In genomic region chr10:63156351-63156750, GRCm38 (mm10) we compare ENCODE assay signal across 17 mouse cellular contexts. TPM values are rescaled to one million over a fixed set of nuclear protein-coding genes. Genes with fewer than 3 reads are reported as not detected.
A peak's percentile ranks its signal among the peaks of the same experiment; 100 is the strongest.
DNase-seq lines count a peak whose midpoint lies in the region; ATAC-seq lines count a peak whose summit lies in the region.
"Had no signal": no experiment of that assay in that cellular context is flagged by ENCODE, and none has a peak within 500 bp of the region (broad histone marks: within the 10 kb centered on the region; RNA-seq: fewer than 3 reads in every experiment).

No protein-coding gene starts in this region.

- no peaks in the 10 kb centered on the region for H3K9me3 ChIP-seq in forebrain, embryonic 10.5 days
- H3K9me3 ChIP-seq: neural tube, embryonic 13.5 days had no signal

- no peak overlapping the region for H3K27ac ChIP-seq in forebrain, embryonic 10.5 days
- H3K27ac ChIP-seq: hindbrain, embryonic 14.5 days; neural tube, embryonic 13.5 days had no signal

- no peaks in the 10 kb centered on the region for H3K4me1 ChIP-seq in forebrain, embryonic 10.5 days
- H3K4me1 ChIP-seq: neural tube, embryonic 13.5 days had no signal

- no peak for ATAC-seq in megakaryocyte-erythroid progenitor cell, adult 5-6 weeks (replicated peaks; ENCODE audit: low FRiP score, low TSS enrichment, poor library complexity, severe bottlenecking)
- ATAC-seq: forebrain, embryonic 14.5 days had no signal

- DNase-seq in heart, adult 11 months, result peak; percentile 37
- DNase-seq in heart, postnatal 10 days, result no peak
- DNase-seq in kidney, adult 9 months, result peak; percentile 41
- DNase-seq in kidney, postnatal 10 days, result no peak
- DNase-seq in 3T3-L1 (ENCODE audit: low read depth, low spot score) (peak; percentile 7), ZHBTc4 (ENCODE audit: low read depth, low spot score) (peak; percentile 55)
- DNase-seq in forebrain, embryonic 10.5 days (ENCODE audit: extremely low spot score, low spot score), result no peak
- DNase-seq: cerebellum, adult 9-11 months; thymus, adult 2 months had no signal

- no peaks in the 10 kb centered on the region for H3K27me3 ChIP-seq in forebrain, embryonic 10.5 days (ENCODE audit: poor library complexity, severe bottlenecking)
- H3K27me3 ChIP-seq: neural tube, embryonic 13.5 days had no signal

- no peaks in the 10 kb centered on the region for H3K36me3 ChIP-seq in forebrain, embryonic 10.5 days (replicated peaks)
- H3K36me3 ChIP-seq: neural tube, embryonic 13.5 days had no signal

- 91% methylated on average over 1 of the region's 1 CpGs for WGBS in forebrain, embryonic 10.5 days

- H3K4me3 ChIP-seq in forebrain, embryonic 10.5 days, result no peak overlapping the region
- H3K4me3 ChIP-seq: neural tube, embryonic 13.5 days had no signal

- intact Hi-C loops in heart, postnatal 10 days (cut with DNase I), result loop anchor here (5.0 kb wide), 2 partner anchors 46 to 86 kb away; partner anchors contain the start of genes Herc4 and Mypn

RNA-seq across cellular contexts. Expression of gene Mypn, which starts 47.4 kb away (rescaled TPM):
- 10 to 100 TPM; 78.0 to 86.7 TPM for total RNA-seq in heart, postnatal 10 days (2021)
- polyA plus RNA-seq in forebrain, embryonic 10.5 days (2016; fragmentation: Nextera tagmentation; extraction: Ambion mirVana), result 0.05 and 0.11 TPM in 2 replicates
- not detected in 2 replicates for total RNA-seq in megakaryocyte-erythroid progenitor cell, adult 5-6 weeks (2014; fragmentation: Nextera tagmentation)
- not detected in 2 replicates for total RNA-seq in megakaryocyte-erythroid progenitor cell, adult 5-6 weeks (2017)
- total RNA-seq: megakaryocyte, adult 5-6 weeks had no signal

RNA-seq across cellular contexts. Expression of gene Atoh7, which starts 56.9 kb away (rescaled TPM):
- not detected for total RNA-seq in heart, postnatal 10 days (2021)
- 0.55 and 0.73 TPM in 2 replicates for polyA plus RNA-seq in forebrain, embryonic 10.5 days (2016; fragmentation: Nextera tagmentation; extraction: Ambion mirVana)
- total RNA-seq in megakaryocyte-erythroid progenitor cell, adult 5-6 weeks (2014; fragmentation: Nextera tagmentation), result not detected in 2 replicates
- not detected in 2 replicates for total RNA-seq in megakaryocyte-erythroid progenitor cell, adult 5-6 weeks (2017)
- total RNA-seq: adrenal gland, postnatal 10 days; heart, adult 18-20 months; megakaryocyte, adult 5-6 weeks had no signal
- polyA plus RNA-seq: lung, adult 2 months had no signal

Comparison
In these comparisons a context has a peak if more than half of its experiments do, and no peak if none do; other contexts are left out.
1. DNase-seq: peak in heart, adult 11 months (single experiment), kidney, adult 9 months (single experiment), 3T3-L1 (single experiment) and ZHBTc4 (single experiment); none in heart, postnatal 10 days (0 of 2), kidney, postnatal 10 days (single experiment) and forebrain, embryonic 10.5 days (single experiment).
2. RNA of gene Mypn, which starts 47.4 kb away (total RNA-seq): 78.0 to 86.7 TPM in heart, postnatal 10 days; not detected in megakaryocyte-erythroid progenitor cell, adult 5-6 weeks; every median in the first group is over 10 times any median in the second.